In genomic region chr8:84322761-84323160, GRCm38 (mm10) we compare ENCODE assay signal across 23 mouse cellular contexts. TPM values are rescaled to one million over a fixed set of nuclear protein-coding genes. Genes with fewer than 3 reads are reported as not detected.
A peak's percentile ranks its signal among the peaks of the same experiment; 100 is the strongest.
DNase-seq lines count a peak whose midpoint lies in the region; TF ChIP-seq lines count a peak whose summit lies in the region.
"Had no signal": no experiment of that assay in that cellular context is flagged by ENCODE, and none has a peak within 500 bp of the region (broad histone marks: within the 10 kb centered on the region; RNA-seq: fewer than 3 reads in every experiment).

No protein-coding gene starts in this region.

- TF ChIP-seq POLR2A in kidney, adult 2 months (IDR thresholded peaks at IDR 0.05; ENCODE audit: low read depth, low read length), result no peak

- no peak for TF ChIP-seq CTCF in kidney, adult 2 months (conservative IDR thresholded peaks at IDR 0.05; ENCODE audit: insufficient read depth, insufficient read length, low read depth, low read length)

- no peaks in the 10 kb centered on the region for H3K4me1 ChIP-seq in kidney, adult 2 months (ENCODE audit: control insufficient read depth, insufficient read depth, low read length)
- 0 out of 2 replicates have a peak, but pooled peaks cover 5% of the 10 kb centered on the region for H3K4me1 ChIP-seq in limb, embryonic 10.5 days
- H3K4me1 ChIP-seq: embryonic facial prominence, embryonic 12.5 days; forebrain, embryonic 15.5 days; hindbrain, embryonic 13.5 days; liver, embryonic 12.5 days; midbrain, embryonic 12.5 days; neural tube, embryonic 13.5 days had no signal

- DNase-seq in gastrocnemius, postnatal 14 days, result peak; percentile 32
- no peak for DNase-seq in gastrocnemius, postnatal 4 days (ENCODE audit: low spot score in 2 of 2)
- DNase-seq in kidney, postnatal 10 days, result peak; percentile 14
- DNase-seq in kidney, adult 2 months, result no peak
- peak; percentile 65 to 71 for DNase-seq in heart, postnatal 10 days
- no peak for DNase-seq in limb, embryonic 10.5 days (ENCODE audit: low spot score)
- DNase-seq in thymus, postnatal 0 days (ENCODE audit: low spot score), result no peak
- DNase-seq in urinary bladder, postnatal 10 days (ENCODE audit: low spot score), result no peak
- DNase-seq: B cell, adult 2 months; cerebellum, adult 11 months; cerebellum, adult 9-11 months; embryo, embryonic 11 days; kidney, postnatal 25 days; liver, postnatal 0 days; lung, postnatal 36 days; right cerebral cortex, postnatal 4 days had no signal

- H3K27me3 ChIP-seq in kidney, adult 2 months (replicated peaks; ENCODE audit: control insufficient read depth, insufficient read depth, low read length), result no peaks in the 10 kb centered on the region
- no peaks in the 10 kb centered on the region for H3K27me3 ChIP-seq in limb, embryonic 10.5 days (ENCODE audit: low read depth, poor library complexity, severe bottlenecking)
- H3K27me3 ChIP-seq: embryonic facial prominence, embryonic 12.5 days; forebrain, embryonic 15.5 days; liver, embryonic 12.5 days; midbrain, embryonic 12.5 days; neural tube, embryonic 13.5 days had no signal

- no peak overlapping the region for H3K27ac ChIP-seq in kidney, adult 2 months (ENCODE audit: insufficient read depth, low read depth, low read length)
- peak overlapping the region; percentile 12; the same call in 1 of the 2 replicates for H3K27ac ChIP-seq in limb, embryonic 10.5 days
- H3K27ac ChIP-seq: embryonic facial prominence, embryonic 12.5 days; forebrain, embryonic 15.5 days; hindbrain, embryonic 13.5 days; left cerebral cortex, adult 2 months; liver, embryonic 12.5 days; midbrain, embryonic 12.5 days; neural tube, embryonic 13.5 days had no signal

- intact Hi-C loops in gastrocnemius, postnatal 14 days (cut with DNase I; ENCODE audit: low total_unique reads), result no loop called here
- intact Hi-C loops in heart, postnatal 10 days (cut with DNase I), result no loop called here

- no peaks in the 10 kb centered on the region for H3K9me3 ChIP-seq in limb, embryonic 10.5 days (replicated peaks)
- H3K9me3 ChIP-seq: embryonic facial prominence, embryonic 12.5 days; forebrain, embryonic 15.5 days; hindbrain, embryonic 13.5 days; liver, embryonic 12.5 days; midbrain, embryonic 12.5 days; neural tube, embryonic 13.5 days had no signal

- H3K36me3 ChIP-seq in kidney, adult 2 months (ENCODE audit: control insufficient read depth, insufficient read depth, low read length), result no peaks in the 10 kb centered on the region
- no peaks in the 10 kb centered on the region for H3K36me3 ChIP-seq in limb, embryonic 10.5 days
- H3K36me3 ChIP-seq: embryonic facial prominence, embryonic 12.5 days; forebrain, embryonic 15.5 days; hindbrain, embryonic 13.5 days; liver, embryonic 12.5 days; midbrain, embryonic 12.5 days; neural tube, embryonic 13.5 days had no signal

- H3K4me3 ChIP-seq in kidney, adult 2 months (ENCODE audit: insufficient read depth, low read depth, low read length), result no peak overlapping the region
- no peak overlapping the region for H3K4me3 ChIP-seq in limb, embryonic 10.5 days
- H3K4me3 ChIP-seq: embryonic facial prominence, embryonic 12.5 days; forebrain, embryonic 15.5 days; hindbrain, embryonic 13.5 days; left cerebral cortex, adult 2 months; liver, embryonic 12.5 days; midbrain, embryonic 12.5 days; neural tube, embryonic 13.5 days had no signal

- 70% methylated on average over 10 of the region's 10 CpGs for WGBS in kidney, adult 2 months
- 81% methylated on average over 10 of the region's 10 CpGs for WGBS in limb, embryonic 10.5 days

RNA-seq across cellular contexts. Expression of gene Ccdc130, which starts 52.6 kb away (rescaled TPM):
- total RNA-seq in gastrocnemius, postnatal 14 days (2021), result 10 to 100 TPM in 1 of 2 experiments, 1 to 10 TPM in 1; 9.6 to 10.1 TPM
- total RNA-seq in gastrocnemius, postnatal 4 days (2021), result 10 to 100 TPM; 11.2 to 15.1 TPM
- 24.7 and 32.7 TPM in 2 replicates for polyA plus RNA-seq in kidney, adult 2 months (2012; rRNA removed)
- total RNA-seq in heart, postnatal 10 days (2021), result 10 to 100 TPM; 10.0 to 14.3 TPM
- polyA plus RNA-seq in limb, embryonic 10.5 days (2016; fragmentation: Nextera tagmentation; extraction: Ambion mirVana), result 15.0 and 22.9 TPM in 2 replicates
- polyA plus RNA-seq in thymus, postnatal 0 days (2015; fragmentation: Nextera tagmentation; extraction: Ambion mirVana), result 19.7 and 24.5 TPM in 2 replicates

Comparison
In these comparisons a context has a peak if more than half of its experiments do, and no peak if none do; other contexts are left out.
1. DNase-seq: peak in gastrocnemius, postnatal 14 days (single experiment), kidney, postnatal 10 days (single experiment) and heart, postnatal 10 days (2 of 2); none in gastrocnemius, postnatal 4 days (0 of 2), kidney, adult 2 months (single experiment), limb, embryonic 10.5 days (single experiment), thymus, postnatal 0 days (single experiment) and urinary bladder, postnatal 10 days (single experiment).